ENCODE assay signal across 19 mouse cellular contexts in the genomic region with DNA sequence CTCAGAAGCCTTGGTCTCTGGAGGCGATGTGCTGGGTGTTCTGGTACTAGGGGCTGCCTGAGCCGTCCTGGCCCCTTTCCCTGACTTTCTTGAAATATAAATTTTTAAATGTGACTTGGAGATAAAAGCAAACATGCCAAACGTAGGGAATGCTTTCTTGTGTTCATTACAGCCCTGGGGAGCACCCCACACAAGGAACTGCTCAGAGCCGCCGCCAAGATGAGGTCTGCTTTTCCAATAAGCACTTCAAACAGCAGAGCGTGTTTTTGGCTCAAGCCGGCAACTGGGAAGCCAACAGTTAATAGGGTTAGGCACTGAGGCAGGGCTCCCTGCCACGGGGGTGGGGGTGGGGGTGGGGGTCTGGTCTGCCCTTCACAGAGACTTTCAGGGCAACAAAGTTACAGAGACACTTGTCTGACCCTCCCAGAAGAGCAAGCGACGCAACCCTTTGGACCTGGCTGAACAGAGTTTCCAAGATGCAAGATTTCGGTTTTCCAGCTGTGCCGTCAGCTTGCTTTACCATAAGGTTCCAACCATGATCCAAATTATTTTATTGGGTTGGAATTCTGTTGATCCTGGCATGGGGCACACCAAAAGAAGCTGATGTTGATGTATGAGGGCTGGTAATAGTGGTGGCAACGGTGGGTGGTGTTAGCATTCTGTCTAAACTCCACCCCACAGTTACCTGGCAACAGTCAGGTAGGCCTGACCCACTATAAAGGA. TPM values are rescaled to one million over a fixed set of nuclear protein-coding genes. Genes with fewer than 3 reads are reported as not detected.
DNase-seq lines count a peak whose midpoint lies in the region; ATAC-seq and TF ChIP-seq lines count a peak whose summit lies in the region.
"Had no signal": no experiment of that assay in that cellular context is flagged by ENCODE, and none has a peak within 500 bp of the region (broad histone marks: within the 10 kb centered on the region; RNA-seq: fewer than 3 reads in every experiment).

No protein-coding gene starts in this region.

- peak; percentile 27 for DNase-seq in gastrocnemius, adult 2 months
- no peak for DNase-seq in gastrocnemius, adult 8-10 months (ENCODE audit: low spot score in 2 of 2)
- DNase-seq in lung, postnatal 4 days: peak; percentile 33 to 63
- no peak for DNase-seq in lung, adult 2 months
- DNase-seq in embryonic facial prominence, embryonic 14.5 days (ENCODE audit: low spot score): peak; percentile 92
- DNase-seq in layer of hippocampus, adult 18-20 months (ENCODE audit: low spot score in 2 of 2): no peak
- no peak for DNase-seq in thymus, postnatal 0 days (ENCODE audit: low spot score)
- DNase-seq: cerebellum, adult 11 months; heart, adult 18-20 months; kidney, adult 11 months; kidney, postnatal 10 days; layer of hippocampus, adult 9-11 months; right cerebral cortex, postnatal 14 days; thymus, adult 2 months had no signal

- WGBS in lung, adult 2 months: 57% methylated on average over 13 of the region's 13 CpGs
- WGBS in embryonic facial prominence, embryonic 14.5 days: 21% methylated on average over 13 of the region's 13 CpGs
- WGBS in stomach, embryonic 16.5 days: 32% methylated on average over 13 of the region's 13 CpGs

- peak overlapping the region; percentile 16; the same call in 1 of the 2 replicates for H3K4me2 ChIP-seq in embryonic facial prominence, embryonic 14.5 days (ENCODE audit: low read depth, low read length)
- 0 out of 2 replicates have a peak overlapping the region, but pooled peaks have one; percentile 15 for H3K4me2 ChIP-seq in stomach, embryonic 16.5 days (ENCODE audit: low read depth, low read length)
- H3K4me2 ChIP-seq: hindbrain, embryonic 14.5 days; liver, embryonic 15.5 days; neural tube, embryonic 12.5 days had no signal

- H3K27ac ChIP-seq in gastrocnemius, adult 2 months: no peak overlapping the region
- H3K27ac ChIP-seq in embryonic facial prominence, embryonic 14.5 days (replicated peaks; ENCODE audit: low read depth, low read length): peak overlapping the region; percentile 31
- H3K27ac ChIP-seq in stomach, embryonic 16.5 days (ENCODE audit: low read length): no peak overlapping the region
- H3K27ac ChIP-seq: hindbrain, embryonic 14.5 days; liver, embryonic 15.5 days; neural tube, embryonic 12.5 days had no signal

- TF ChIP-seq CTCF in gastrocnemius, adult 2 months (IDR thresholded peaks at IDR 0.05): no peak
- TF ChIP-seq CTCF in lung, adult 2 months (IDR thresholded peaks at IDR 0.05; ENCODE audit: insufficient read depth, low read length): no peak

- no peaks in the 10 kb centered on the region for H3K27me3 ChIP-seq in embryonic facial prominence, embryonic 14.5 days (replicated peaks; ENCODE audit: control insufficient read depth, insufficient read depth, low read length)
- H3K27me3 ChIP-seq in stomach, embryonic 16.5 days (ENCODE audit: control insufficient read depth, insufficient read depth, low read length): no peaks in the 10 kb centered on the region

- no peak for TF ChIP-seq POLR2A in lung, adult 2 months (IDR thresholded peaks at IDR 0.05; ENCODE audit: borderline replicate concordance, extremely low read depth, low read depth, low read length)

- H3K9me3 ChIP-seq in embryonic facial prominence, embryonic 14.5 days (ENCODE audit: control insufficient read depth, low read length): no peaks in the 10 kb centered on the region
- no peaks in the 10 kb centered on the region for H3K9me3 ChIP-seq in stomach, embryonic 16.5 days (replicated peaks; ENCODE audit: control insufficient read depth, low read length)
- H3K9me3 ChIP-seq: liver, embryonic 15.5 days; neural tube, embryonic 12.5 days had no signal

- no peaks in the 10 kb centered on the region for H3K36me3 ChIP-seq in embryonic facial prominence, embryonic 14.5 days (ENCODE audit: control insufficient read depth, insufficient read depth, low read length)
- no peaks in the 10 kb centered on the region for H3K36me3 ChIP-seq in stomach, embryonic 16.5 days (ENCODE audit: control insufficient read depth, insufficient read depth, low read length)
- H3K36me3 ChIP-seq: liver, embryonic 15.5 days; neural tube, embryonic 12.5 days had no signal

- H3K4me3 ChIP-seq in gastrocnemius, adult 2 months: no peak overlapping the region
- no peak overlapping the region for H3K4me3 ChIP-seq in lung, adult 2 months (replicated peaks; ENCODE audit: extremely low read depth, low read depth, low read length)
- H3K4me3 ChIP-seq in embryonic facial prominence, embryonic 14.5 days (ENCODE audit: low read depth, low read length): no peak overlapping the region
- H3K4me3 ChIP-seq in stomach, embryonic 16.5 days (replicated peaks; ENCODE audit: low read length): no peak overlapping the region
- H3K4me3 ChIP-seq: liver, embryonic 15.5 days; neural tube, embryonic 12.5 days had no signal

- peak; percentile 41 for ATAC-seq in embryonic facial prominence, embryonic 14.5 days (ENCODE audit: low read depth)
- ATAC-seq in stomach, embryonic 16.5 days (ENCODE audit: insufficient read depth, low FRiP score): peak; percentile 11; the same call in 1 of the 2 replicates

- intact Hi-C loops in gastrocnemius, adult 2 months (cut with DNase I): no loop called here

- peaks cover 2% of the 10 kb centered on the region; the same call in 1 of the 2 replicates for H3K4me1 ChIP-seq in lung, adult 2 months (ENCODE audit: control insufficient read depth, insufficient read depth, low read length)
- H3K4me1 ChIP-seq in embryonic facial prominence, embryonic 14.5 days (ENCODE audit: control insufficient read depth, insufficient read depth, low read length): peaks cover 37% of the 10 kb centered on the region
- H3K4me1 ChIP-seq in stomach, embryonic 16.5 days (ENCODE audit: control insufficient read depth, insufficient read depth, low read length): peaks cover 20% of the 10 kb centered on the region

- no peak overlapping the region for H3K9ac ChIP-seq in embryonic facial prominence, embryonic 14.5 days (ENCODE audit: low read depth, low read length)
- H3K9ac ChIP-seq in stomach, embryonic 16.5 days (ENCODE audit: low read length): no peak overlapping the region
- H3K9ac ChIP-seq: hindbrain, embryonic 14.5 days; liver, embryonic 15.5 days; neural tube, embryonic 12.5 days had no signal

RNA-seq across cellular contexts. Expression of a gene that starts 35.3 kb away (rescaled TPM):
- not detected for total RNA-seq in gastrocnemius, adult 2 months (2021)
- under 1 TPM in 2 of 4 experiments, not detected in 2; 0.07 to 0.13 TPM for total RNA-seq in gastrocnemius, adult 8-10 months (2022)
- polyA plus RNA-seq in lung, adult 2 months (2012; rRNA removed): 0.34 and 1.0 TPM in 2 replicates
- 0.05 TPM in 1 of 2 replicates, not detected in the other for polyA plus RNA-seq in embryonic facial prominence, embryonic 14.5 days (2014; fragmentation: Nextera tagmentation; extraction: Ambion mirVana)
- 0.17 and 0.26 TPM in 2 replicates for polyA plus RNA-seq in stomach, embryonic 16.5 days (2015; fragmentation: Nextera tagmentation; extraction: Ambion mirVana)
- total RNA-seq in layer of hippocampus, adult 18-20 months (2021): not detected
- polyA plus RNA-seq in thymus, postnatal 0 days (2015; fragmentation: Nextera tagmentation; extraction: Ambion mirVana): not detected in 2 replicates
- total RNA-seq: MEL had no signal
- polyA plus RNA-seq: hindbrain, embryonic 14.5 days; neural tube, embryonic 12.5 days had no signal

RNA-seq across cellular contexts. Expression of a gene that starts 51.0 kb away (rescaled TPM):
- under 1 TPM; 0.08 to 0.14 TPM for total RNA-seq in gastrocnemius, adult 2 months (2021)
- total RNA-seq in gastrocnemius, adult 8-10 months (2022): under 1 TPM; 0.05 to 0.31 (median 0.10) TPM
- polyA plus RNA-seq in lung, adult 2 months (2012; rRNA removed): 0.03 and 0.04 TPM in 2 replicates
- polyA plus RNA-seq in embryonic facial prominence, embryonic 14.5 days (2014; fragmentation: Nextera tagmentation; extraction: Ambion mirVana): 2.3 and 2.7 TPM in 2 replicates
- polyA plus RNA-seq in stomach, embryonic 16.5 days (2015; fragmentation: Nextera tagmentation; extraction: Ambion mirVana): 0.28 and 0.55 TPM in 2 replicates
- total RNA-seq in layer of hippocampus, adult 18-20 months (2021): under 1 TPM in 1 of 2 experiments, not detected in 1; 0.05 TPM
- 0.21 and 0.23 TPM in 2 replicates for polyA plus RNA-seq in thymus, postnatal 0 days (2015; fragmentation: Nextera tagmentation; extraction: Ambion mirVana)
- total RNA-seq: MEL had no signal

Comparison
In these comparisons a context has a peak if more than half of its experiments do, and no peak if none do; other contexts are left out.
1. DNase-seq: peak in gastrocnemius, adult 2 months (single experiment), lung, postnatal 4 days (2 of 2) and embryonic facial prominence, embryonic 14.5 days (single experiment); none in gastrocnemius, adult 8-10 months (0 of 2), lung, adult 2 months (single experiment), layer of hippocampus, adult 18-20 months (0 of 2) and thymus, postnatal 0 days (single experiment).